In genomic region chr13:50426686-50427085, GRCm38 (mm10) we compare ENCODE assay signal across 32 mouse cellular contexts. TPM values are rescaled to one million over a fixed set of nuclear protein-coding genes. Genes with fewer than 3 reads are reported as not detected.
DNase-seq lines count a peak whose midpoint lies in the region; ATAC-seq lines count a peak whose summit lies in the region.
"Had no signal": no experiment of that assay in that cellular context is flagged by ENCODE, and none has a peak within 500 bp of the region (broad histone marks: within the 10 kb centered on the region; RNA-seq: fewer than 3 reads in every experiment).

No protein-coding gene starts in this region.

- H3K4me1 ChIP-seq in intestine, embryonic 16.5 days (ENCODE audit: control insufficient read depth, insufficient read depth, low read length), result no peaks in the 10 kb centered on the region
- no peaks in the 10 kb centered on the region for H3K4me1 ChIP-seq in intestine, embryonic 15.5 days (replicated peaks)
- H3K4me1 ChIP-seq in liver, embryonic 13.5 days (replicated peaks), result no peaks in the 10 kb centered on the region
- H3K4me1 ChIP-seq in liver, embryonic 12.5 days, result 0 out of 2 replicates have a peak, but pooled peaks cover 7% of the 10 kb centered on the region
- no peaks in the 10 kb centered on the region for H3K4me1 ChIP-seq in liver, embryonic 15.5 days (replicated peaks)
- H3K4me1 ChIP-seq: embryonic facial prominence, embryonic 12.5 days; embryonic facial prominence, embryonic 15.5 days had no signal

- DNase-seq in liver, embryonic 13.5 days, result no peak
- DNase-seq in cerebellum, adult 8-10 months, result no peak
- DNase-seq: adrenal gland, postnatal 10 days; adrenal gland, postnatal 36 days; B cell, adult 2 months; cerebellum, adult 18-20 months; cerebellum, adult 9-11 months; cerebellum, postnatal 25 days; forebrain, postnatal 0 days; gastrocnemius, adult 2 months; gastrocnemius, postnatal 14 days; heart, adult 18-20 months; heart, postnatal 14 days; heart, postnatal 4 days had no signal

- no peak overlapping the region for H3K4me3 ChIP-seq in intestine, embryonic 16.5 days (ENCODE audit: low read length)
- H3K4me3 ChIP-seq in intestine, embryonic 15.5 days (replicated peaks), result no peak overlapping the region
- no peak overlapping the region for H3K4me3 ChIP-seq in liver, embryonic 13.5 days (replicated peaks)
- no peak overlapping the region for H3K4me3 ChIP-seq in liver, embryonic 12.5 days
- no peak overlapping the region for H3K4me3 ChIP-seq in liver, embryonic 15.5 days (replicated peaks)
- H3K4me3 ChIP-seq: embryonic facial prominence, embryonic 12.5 days; embryonic facial prominence, embryonic 15.5 days; gastrocnemius, adult 2 months; heart, embryonic 10.5 days; heart, embryonic 13.5 days had no signal

- no peaks in the 10 kb centered on the region for H3K9me3 ChIP-seq in intestine, embryonic 16.5 days (ENCODE audit: control insufficient read depth, low read length)
- H3K9me3 ChIP-seq in intestine, embryonic 15.5 days, result no peaks in the 10 kb centered on the region
- H3K9me3 ChIP-seq in liver, embryonic 13.5 days (replicated peaks), result no peaks in the 10 kb centered on the region
- no peaks in the 10 kb centered on the region for H3K9me3 ChIP-seq in liver, embryonic 12.5 days (replicated peaks)
- no peaks in the 10 kb centered on the region for H3K9me3 ChIP-seq in liver, embryonic 15.5 days (replicated peaks)
- H3K9me3 ChIP-seq: embryonic facial prominence, embryonic 12.5 days; embryonic facial prominence, embryonic 15.5 days; heart, embryonic 10.5 days; heart, embryonic 13.5 days had no signal

- no peak overlapping the region for H3K4me2 ChIP-seq in intestine, embryonic 16.5 days (ENCODE audit: low read depth, low read length)
- H3K4me2 ChIP-seq in intestine, embryonic 15.5 days (replicated peaks), result no peak overlapping the region
- no peak overlapping the region for H3K4me2 ChIP-seq in liver, embryonic 13.5 days
- no peak overlapping the region for H3K4me2 ChIP-seq in liver, embryonic 12.5 days
- no peak overlapping the region for H3K4me2 ChIP-seq in liver, embryonic 15.5 days
- H3K4me2 ChIP-seq: embryonic facial prominence, embryonic 12.5 days; embryonic facial prominence, embryonic 15.5 days; heart, embryonic 13.5 days; hindbrain, embryonic 14.5 days had no signal

- H3K36me3 ChIP-seq in intestine, embryonic 16.5 days (ENCODE audit: control insufficient read depth, insufficient read depth, low read length), result peaks cover 17% of the 10 kb centered on the region
- peaks cover 31% of the 10 kb centered on the region for H3K36me3 ChIP-seq in intestine, embryonic 15.5 days
- peaks cover 13% of the 10 kb centered on the region for H3K36me3 ChIP-seq in liver, embryonic 13.5 days
- peaks cover 61% of the 10 kb centered on the region for H3K36me3 ChIP-seq in liver, embryonic 12.5 days
- 0 out of 2 replicates have a peak, but pooled peaks cover 3% of the 10 kb centered on the region for H3K36me3 ChIP-seq in liver, embryonic 15.5 days (replicated peaks)
- H3K36me3 ChIP-seq: G1E had no signal

- H3K27me3 ChIP-seq in intestine, embryonic 16.5 days (replicated peaks; ENCODE audit: control insufficient read depth, insufficient read depth, low read length), result no peaks in the 10 kb centered on the region
- no peaks in the 10 kb centered on the region for H3K27me3 ChIP-seq in intestine, embryonic 15.5 days (replicated peaks)
- no peaks in the 10 kb centered on the region for H3K27me3 ChIP-seq in liver, embryonic 13.5 days
- H3K27me3 ChIP-seq in liver, embryonic 12.5 days (replicated peaks), result no peaks in the 10 kb centered on the region
- H3K27me3 ChIP-seq in liver, embryonic 15.5 days, result no peaks in the 10 kb centered on the region
- H3K27me3 ChIP-seq: CH12.LX; embryonic facial prominence, embryonic 12.5 days; embryonic facial prominence, embryonic 15.5 days; heart, embryonic 13.5 days; Patski had no signal

- H3K27ac ChIP-seq in intestine, embryonic 16.5 days (ENCODE audit: low read length), result no peak overlapping the region
- no peak overlapping the region for H3K27ac ChIP-seq in intestine, embryonic 15.5 days
- no peak overlapping the region; the same call in 1 of the 2 replicates for H3K27ac ChIP-seq in liver, embryonic 13.5 days
- no peak overlapping the region for H3K27ac ChIP-seq in liver, embryonic 12.5 days
- no peak overlapping the region for H3K27ac ChIP-seq in liver, embryonic 15.5 days (replicated peaks)
- H3K27ac ChIP-seq: embryonic facial prominence, embryonic 12.5 days; embryonic facial prominence, embryonic 15.5 days; gastrocnemius, adult 2 months; heart, embryonic 10.5 days; heart, embryonic 13.5 days; hindbrain, embryonic 14.5 days; hindbrain, postnatal 0 days had no signal

- H3K9ac ChIP-seq in intestine, embryonic 16.5 days (ENCODE audit: low read depth, low read length), result no peak overlapping the region
- no peak overlapping the region for H3K9ac ChIP-seq in intestine, embryonic 15.5 days
- no peak overlapping the region for H3K9ac ChIP-seq in liver, embryonic 13.5 days
- H3K9ac ChIP-seq in liver, embryonic 12.5 days, result no peak overlapping the region
- H3K9ac ChIP-seq in liver, embryonic 15.5 days, result no peak overlapping the region
- H3K9ac ChIP-seq: embryonic facial prominence, embryonic 12.5 days; embryonic facial prominence, embryonic 15.5 days; forebrain, postnatal 0 days; heart, embryonic 13.5 days; hindbrain, embryonic 14.5 days had no signal

- WGBS in intestine, embryonic 16.5 days, result 83% methylated on average over 4 of the region's 4 CpGs
- WGBS in intestine, embryonic 15.5 days, result 86% methylated on average over 4 of the region's 4 CpGs
- WGBS in liver, embryonic 13.5 days (ENCODE audit: insufficient replicate concordance), result 65% methylated on average over 4 of the region's 4 CpGs
- WGBS in liver, embryonic 12.5 days (ENCODE audit: insufficient replicate concordance), result 63% methylated on average over 4 of the region's 4 CpGs
- 67% methylated on average over 4 of the region's 4 CpGs for WGBS in liver, embryonic 15.5 days (ENCODE audit: insufficient replicate concordance)

- ATAC-seq in intestine, embryonic 16.5 days, result peak; percentile 25; the same call in 1 of the 2 replicates
- ATAC-seq in intestine, embryonic 15.5 days, result no peak; the same call in 1 of the 2 replicates
- peak; percentile 58 for ATAC-seq in liver, embryonic 13.5 days (ENCODE audit: low read depth)
- ATAC-seq in liver, embryonic 12.5 days, result no peak
- peak; percentile 31; the same call in 1 of the 2 replicates for ATAC-seq in liver, embryonic 15.5 days (ENCODE audit: insufficient read depth)
- ATAC-seq: forebrain, embryonic 14.5 days; forebrain, postnatal 0 days; hindbrain, postnatal 0 days; Patski had no signal

RNA-seq across cellular contexts. Expression of gene Fbxw17, which starts 9.0 kb away (rescaled TPM):
- 22.0 and 22.9 TPM in 2 replicates for polyA plus RNA-seq in intestine, embryonic 16.5 days (2015; fragmentation: Nextera tagmentation; extraction: Ambion mirVana)
- 22.7 and 24.6 TPM in 2 replicates for polyA plus RNA-seq in intestine, embryonic 15.5 days (2015; fragmentation: Nextera tagmentation; extraction: Ambion mirVana)
- 4.8 and 5.4 TPM in 2 replicates for polyA plus RNA-seq in liver, embryonic 13.5 days (2015; fragmentation: Nextera tagmentation; extraction: Ambion mirVana)
- 7.8 and 8.5 TPM in 2 replicates for polyA plus RNA-seq in liver, embryonic 12.5 days (2016; fragmentation: Nextera tagmentation; extraction: Ambion mirVana)
- polyA plus RNA-seq in liver, embryonic 15.5 days (2015; fragmentation: Nextera tagmentation; extraction: Ambion mirVana), result 4.5 and 5.0 TPM in 2 replicates
- polyA plus RNA-seq: G1E had no signal

RNA-seq across cellular contexts. Expression of gene Gm47429, which starts 17.0 kb away (rescaled TPM):
- not detected in 2 replicates for polyA plus RNA-seq in intestine, embryonic 16.5 days (2015; fragmentation: Nextera tagmentation; extraction: Ambion mirVana)
- polyA plus RNA-seq in intestine, embryonic 15.5 days (2015; fragmentation: Nextera tagmentation; extraction: Ambion mirVana), result not detected in 2 replicates
- not detected in 2 replicates for polyA plus RNA-seq in liver, embryonic 13.5 days (2015; fragmentation: Nextera tagmentation; extraction: Ambion mirVana)
- polyA plus RNA-seq in liver, embryonic 12.5 days (2016; fragmentation: Nextera tagmentation; extraction: Ambion mirVana), result not detected in 2 replicates
- not detected in 2 replicates for polyA plus RNA-seq in liver, embryonic 15.5 days (2015; fragmentation: Nextera tagmentation; extraction: Ambion mirVana)
- polyA plus RNA-seq: embryonic facial prominence, embryonic 12.5 days; embryonic facial prominence, embryonic 15.5 days; forebrain, embryonic 11.5 days; forebrain, embryonic 14.5 days; forebrain, postnatal 0 days; frontal cortex, adult 2 months; G1E; heart, embryonic 10.5 days; heart, embryonic 13.5 days; heart, embryonic 16.5 days; hindbrain, embryonic 11.5 days; hindbrain, embryonic 14.5 days; hindbrain, postnatal 0 days; Patski had no signal

RNA-seq across cellular contexts. Expression of gene Nutm2, which starts 40.4 kb away (rescaled TPM):
- polyA plus RNA-seq in intestine, embryonic 16.5 days (2015; fragmentation: Nextera tagmentation; extraction: Ambion mirVana), result not detected in 2 replicates
- polyA plus RNA-seq in intestine, embryonic 15.5 days (2015; fragmentation: Nextera tagmentation; extraction: Ambion mirVana), result not detected in 2 replicates
- not detected in 2 replicates for polyA plus RNA-seq in liver, embryonic 13.5 days (2015; fragmentation: Nextera tagmentation; extraction: Ambion mirVana)
- not detected in 2 replicates for polyA plus RNA-seq in liver, embryonic 12.5 days (2016; fragmentation: Nextera tagmentation; extraction: Ambion mirVana)
- not detected in 2 replicates for polyA plus RNA-seq in liver, embryonic 15.5 days (2015; fragmentation: Nextera tagmentation; extraction: Ambion mirVana)
- polyA plus RNA-seq: embryonic facial prominence, embryonic 12.5 days; embryonic facial prominence, embryonic 15.5 days; forebrain, embryonic 11.5 days; forebrain, embryonic 14.5 days; forebrain, postnatal 0 days; frontal cortex, adult 2 months; G1E; heart, embryonic 10.5 days; heart, embryonic 13.5 days; heart, embryonic 16.5 days; hindbrain, embryonic 11.5 days; hindbrain, embryonic 14.5 days; hindbrain, postnatal 0 days; Patski had no signal

Comparison
In these comparisons a context has a peak if more than half of its experiments do, and no peak if none do; other contexts are left out.
1. ATAC-seq: peak in intestine, embryonic 16.5 days (single experiment), liver, embryonic 13.5 days (single experiment) and liver, embryonic 15.5 days (single experiment); none in intestine, embryonic 15.5 days (single experiment) and liver, embryonic 12.5 days (single experiment).